Mouse (Mus musculus) kidney, adult 2 months (tissue): ENCODE data around the gene Acvr1.

Experiments used
- CTCF ChIP-seq: fragments of 200-500 bp; conservative IDR thresholded peaks from 2 replicates; pipeline ENCODE4 v1.5.1; 2011; ENCODE audit warnings: low read depth, mild to moderate bottlenecking, control low read depth, low read length, moderate library complexity, mixed read lengths; ENCODE audit not compliant: insufficient read depth, insufficient read length
- POLR2A ChIP-seq: fragments of 200-500 bp; IDR thresholded peaks from one replicate; pipeline ENCODE4 v1.6.1; 2011; ENCODE audit warnings: low read depth, low read length, control low read depth

GRCm38 (mm10) chr2:58475578-58475977 lies 91.4 kb downstream of the Acvr1 start:
- TF ChIP-seq POLR2A, result no peak
- no peak for TF ChIP-seq CTCF
